Mouse (Mus musculus) forebrain, postnatal 0 days (tissue): ENCODE data around the gene Sertad2. TPM values are rescaled to one million over a fixed set of nuclear protein-coding genes. Genes with fewer than 3 reads are reported as not detected.
A peak's percentile ranks its signal among the peaks of the same experiment; 100 is the strongest.

Experiments
- ATAC-seq: fragments of 200-750 bp; cut with Nextera tagmentation; 2 replicates; pipeline ENCODE4 v1.8.0; 2017; ENCODE audit warnings: mild to moderate bottlenecking, moderate library complexity
- DNase-seq: peaks from one replicate; pipeline ENCODE4 v3.0.0-alpha.2; 2015
- H3K27ac ChIP-seq: fragments of 300-500 bp; sonication (generic); 2 replicates; pipeline ENCODE4 v1.5.1; 2014; ENCODE audit warnings: low read depth, mild to moderate bottlenecking, antibody characterized with exemption, low read length, moderate library complexity, mixed read lengths
- H3K27me3 ChIP-seq: fragments of 300-500 bp; sonication (generic); 2 replicates; pipeline ENCODE4 v1.6.1; 2014; ENCODE audit warnings: mild to moderate bottlenecking, low read length, mixed read lengths; ENCODE audit not compliant: insufficient read depth
- H3K36me3 ChIP-seq: fragments of 300-500 bp; sonication (generic); 2 replicates; pipeline ENCODE4 v1.6.1; 2014; ENCODE audit warnings: mild to moderate bottlenecking, moderate library complexity; ENCODE audit not compliant: insufficient read depth
- H3K4me1 ChIP-seq: fragments of 300-500 bp; sonication (generic); 2 replicates; pipeline ENCODE4 v1.6.1; 2014; ENCODE audit warnings: antibody characterized with exemption; ENCODE audit not compliant: insufficient read depth
- H3K4me2 ChIP-seq: fragments of 300-500 bp; sonication (generic); 2 replicates; pipeline ENCODE4 v1.6.1; 2014; ENCODE audit warnings: low read depth, mild to moderate bottlenecking, moderate library complexity
- H3K4me3 ChIP-seq: fragments of 300-500 bp; sonication (generic); 2 replicates; pipeline ENCODE4 v1.5.1; 2014; ENCODE audit warnings: low read depth, low read length, mixed read lengths
- H3K9ac ChIP-seq: fragments of 300-500 bp; sonication (generic); 2 replicates; pipeline ENCODE4 v1.6.1; 2014; ENCODE audit warnings: mild to moderate bottlenecking
- H3K9me3 ChIP-seq: fragments of 300-500 bp; sonication (generic); 2 replicates; pipeline ENCODE4 v1.6.1; 2016; ENCODE audit warnings: low read length
- CTCF ChIP-seq: sonication (generic); IDR thresholded peaks from 2 replicates; pipeline ENCODE4 v1.5.1; 2016; ENCODE audit warnings: antibody characterized with exemption, control low read depth, low read depth
- WGBS: fragments of 180-500 bp; shearing (Covaris S2); extraction: QIAGEN DNeasy Blood & Tissue Kit; methylation state at CpG from one replicate; pipeline ENCODE4 v1.1.7; 2014; 5-methylcytosine and 5-hydroxymethylcytosine counted together
- polyA plus RNA-seq: library from polyadenylated mRNA; unstranded; fragments of >200 nt; fragmentation: Nextera tagmentation; extraction: Ambion mirVana; gene quantifications from 2 replicates; pipeline ENCODE4 v1.2.1, GENCODE M21; 2015
- total RNA-seq: library from RNA; depleted of rRNA; stranded (reverse); fragments of >200 nt; gene quantifications from 2 replicates; pipeline ENCODE4 v1.2.3, GENCODE M21; 2014

Gene Sertad2
- total and polyA plus RNA-seq, 2 experiments from 2014 or later: 14.8 to 38.3 TPM

GRCm38 (mm10) chr11:20636114-20636513 is 93.1 kb downstream of the Sertad2 start:
- ATAC-seq (no peak), DNase-seq (no peak)
- Histone ChIP-seq H3K4me1 (peaks cover 16% of the 10 kb centered on the region; the same call in 1 of the 2 replicates), H3K4me3 (no peak overlapping the region), H3K36me3 (no peaks in the 10 kb centered on the region), H3K9ac (no peak overlapping the region), H3K27ac (no peak overlapping the region), H3K4me2 (no peak overlapping the region), H3K9me3 (no peaks in the 10 kb centered on the region), H3K27me3 (no peaks in the 10 kb centered on the region)
- WGBS: 61% methylated on average over 4 of the region's 4 CpGs
- no peak for TF ChIP-seq CTCF

DNA sequence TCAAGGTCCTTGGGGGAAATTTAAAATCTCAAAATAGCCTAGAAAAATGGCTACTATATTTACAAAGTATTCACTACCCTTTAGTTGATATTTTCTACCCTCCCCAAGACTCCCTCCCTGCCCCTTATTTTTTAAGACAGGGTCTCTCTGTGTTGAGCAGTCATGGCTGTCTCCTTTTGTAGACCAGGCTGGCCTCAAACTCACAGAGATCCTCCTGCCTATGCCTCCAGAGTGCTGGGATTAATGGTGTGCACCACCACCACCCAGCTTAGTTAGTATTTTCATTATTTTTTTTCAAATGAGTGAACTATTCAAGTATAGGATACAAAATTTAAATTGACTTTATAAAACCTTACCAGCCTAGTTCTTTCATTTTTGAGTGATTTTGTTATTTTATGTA is 94.0 kb downstream of the Sertad2 start:
- ATAC-seq: no peak
- Histone ChIP-seq H3K4me2 (no peak overlapping the region), H3K4me1 (peaks cover 16% of the 10 kb centered on the region; the same call in 1 of the 2 replicates), H3K4me3 (no peak overlapping the region), H3K9ac (no peak overlapping the region), H3K36me3 (no peaks in the 10 kb centered on the region), H3K9me3 (no peaks in the 10 kb centered on the region), H3K27me3 (no peaks in the 10 kb centered on the region), H3K27ac (no peak overlapping the region)
- TF ChIP-seq CTCF: no peak
- no peak for DNase-seq

- ATAC-seq (no peak), DNase-seq (no peak)
- TF ChIP-seq CTCF: peak; percentile 83
- H3K4me3 ChIP-seq: no peak overlapping the region
- no peaks in the 10 kb centered on the region for H3K27me3 ChIP-seq
- 0 out of 2 replicates have a peak, but pooled peaks cover 4% of the 10 kb centered on the region for H3K4me1 ChIP-seq
- no peak overlapping the region for H3K4me2 ChIP-seq
- H3K9me3 ChIP-seq: no peaks in the 10 kb centered on the region
- no peak overlapping the region for H3K27ac ChIP-seq
- WGBS: 27% methylated on average over 3 of the region's 3 CpGs
- H3K36me3 ChIP-seq: no peaks in the 10 kb centered on the region
- H3K9ac ChIP-seq: no peak overlapping the region
Measured at GRCm38 (mm10) chr11:20638841-20639240, 95.8 kb downstream of the Sertad2 start.

- H3K27me3 ChIP-seq: no peaks in the 10 kb centered on the region
- DNase-seq (no peak), ATAC-seq (peak; percentile 88)
- H3K4me1 ChIP-seq: 0 out of 2 replicates have a peak, but pooled peaks cover 4% of the 10 kb centered on the region
- no peak overlapping the region for H3K27ac ChIP-seq
- peak overlapping the region; percentile 17 for H3K4me2 ChIP-seq
- no peak for TF ChIP-seq CTCF
- H3K9ac ChIP-seq: peak overlapping the region; percentile 10; the same call in 1 of the 2 replicates
- no peak overlapping the region for H3K4me3 ChIP-seq
- 8% methylated on average over 11 of the region's 11 CpGs for WGBS
- H3K36me3 ChIP-seq: no peaks in the 10 kb centered on the region
- no peaks in the 10 kb centered on the region for H3K9me3 ChIP-seq
Measured at GRCm38 (mm10) chr11:20639918-20640447, 96.9 kb downstream of the Sertad2 start.

DNA sequence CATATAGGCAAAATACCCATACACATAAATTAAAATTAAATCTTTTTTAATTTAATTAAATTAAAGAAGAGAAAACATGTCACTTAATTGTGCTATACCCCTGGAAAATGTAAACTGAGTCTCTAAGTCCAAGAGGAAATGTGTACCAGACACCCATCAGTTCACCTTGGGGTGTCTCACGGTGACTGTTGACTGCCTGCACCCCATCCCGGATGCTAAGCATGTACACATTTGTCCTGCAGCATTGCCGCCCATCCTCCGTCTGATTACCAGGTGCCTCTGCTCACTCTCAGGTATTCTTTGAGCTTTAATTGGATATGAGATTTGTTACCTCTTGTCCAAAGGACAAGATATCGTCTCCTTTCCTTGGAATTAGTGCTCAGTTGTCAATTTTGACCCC is 99.3 kb downstream of the Sertad2 start:
- DNase-seq: no peak
- H3K4me1 ChIP-seq: peaks cover 11% of the 10 kb centered on the region; the same call in 1 of the 2 replicates
- 84% methylated on average over 5 of the region's 5 CpGs for WGBS
- TF ChIP-seq CTCF: no peak
- ATAC-seq: no peak
- H3K27me3 ChIP-seq: no peaks in the 10 kb centered on the region
- H3K4me2 ChIP-seq: no peak overlapping the region
- no peaks in the 10 kb centered on the region for H3K36me3 ChIP-seq
- H3K4me3 ChIP-seq: no peak overlapping the region
- H3K9ac ChIP-seq: no peak overlapping the region
- no peaks in the 10 kb centered on the region for H3K9me3 ChIP-seq
- no peak overlapping the region for H3K27ac ChIP-seq

- H3K4me1 ChIP-seq: peaks cover 15% of the 10 kb centered on the region; the same call in 1 of the 2 replicates
- H3K36me3 ChIP-seq: no peaks in the 10 kb centered on the region
- no peaks in the 10 kb centered on the region for H3K9me3 ChIP-seq
- WGBS: 77% methylated on average over 5 of the region's 5 CpGs
- DNase-seq (no peak), ATAC-seq (no peak)
- no peak overlapping the region for H3K9ac ChIP-seq
- no peaks in the 10 kb centered on the region for H3K27me3 ChIP-seq
- no peak overlapping the region for H3K4me3 ChIP-seq
- no peak overlapping the region for H3K4me2 ChIP-seq
- H3K27ac ChIP-seq: no peak overlapping the region
- no peak for TF ChIP-seq CTCF
Measured at GRCm38 (mm10) chr11:20643161-20643560, 100.1 kb downstream of the Sertad2 start.

- H3K4me1 ChIP-seq: peaks cover 15% of the 10 kb centered on the region; the same call in 1 of the 2 replicates
Measured at GRCm38 (mm10) chr11:20644166-20644565, 101.1 kb downstream of the Sertad2 start.

More at GRCm38 (mm10) chr11:20644166-20644565, 101.1 kb downstream of the Sertad2 start:
- H3K36me3 ChIP-seq: no peaks in the 10 kb centered on the region
- no peak for TF ChIP-seq CTCF
- H3K27me3 ChIP-seq: no peaks in the 10 kb centered on the region
- no peak overlapping the region for H3K27ac ChIP-seq
- no peak overlapping the region for H3K9ac ChIP-seq
- H3K4me3 ChIP-seq: no peak overlapping the region
- no peak overlapping the region for H3K4me2 ChIP-seq
- DNase-seq (no peak), ATAC-seq (no peak)
- H3K9me3 ChIP-seq: no peaks in the 10 kb centered on the region
- 86% methylated on average over 1 of the region's 1 CpGs for WGBS
